Mouse (Mus musculus) cerebellum, postnatal 36 days (tissue): ENCODE measurements around the gene Gm21440.
"Not testable (repeated sequence)": the region's sequence is repeated elsewhere in the genome, so short reads cannot be mapped to it uniquely, and the experiment has no call there.

Source experiments
- DNase-seq, 2 experiments: peaks; one replicate each; pipeline ENCODE4 v3.0.0; 2021 to 2022; ENCODE audit warnings: mixed read lengths in 2 of 2

Gm21440 gene

DNA sequence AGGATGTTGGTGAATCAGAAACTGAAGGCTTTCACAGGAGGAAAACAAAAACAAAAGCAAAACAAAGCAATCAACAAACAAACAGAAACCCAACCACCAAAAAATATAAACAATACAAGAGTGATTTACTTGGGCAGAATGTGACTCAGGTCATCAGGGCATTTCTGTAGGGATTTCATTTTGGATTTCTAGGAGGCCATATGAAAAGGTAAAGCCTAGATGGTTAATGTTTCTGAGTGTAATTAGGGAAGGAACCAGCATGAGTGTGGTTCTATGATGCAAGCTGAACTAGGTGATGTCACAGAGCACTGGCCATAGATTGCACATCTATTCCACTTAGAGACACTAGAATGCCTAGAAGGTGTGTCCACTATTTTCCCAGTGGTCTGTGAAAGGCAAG lies at the start of gene Gm21440, which contains the start of gene Gm21454:
Gene Gm21440 (plus strand): TSS at position 301 of the 400 bp plus-strand sequence.
Gene Gm21454 (plus strand): TSS at position 352 of the 400 bp plus-strand sequence.
- not testable (repeated sequence) for DNase-seq

DNA sequence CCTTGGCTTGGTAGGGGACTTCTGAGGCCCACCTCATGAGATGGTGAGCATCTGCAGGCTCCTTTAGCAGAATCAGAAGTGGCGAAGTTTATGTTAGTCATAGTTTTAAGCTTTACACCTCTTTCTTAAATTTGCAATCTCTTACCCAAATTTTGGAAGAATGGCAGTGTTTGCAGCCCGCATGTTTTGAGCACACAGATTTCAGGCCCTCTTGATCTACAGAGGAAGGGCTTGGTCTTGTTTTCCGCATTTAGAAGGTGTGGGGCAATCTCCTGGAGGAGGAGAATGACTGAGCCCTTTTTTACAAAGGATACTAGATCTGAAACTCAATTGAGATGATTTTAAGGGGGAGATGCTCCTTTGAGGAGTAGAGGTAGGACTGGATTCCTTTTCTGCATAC lies 28.4 kb upstream of the Gm21440 start, which contains the start of gene Gm21828:
Gene Gm21828 (minus strand): TSS at position 101 of the 400 bp plus-strand sequence.
- DNase-seq, result not testable (repeated sequence)
